Mouse (Mus musculus): ENCODE data around the gene Ipo8. TPM values are rescaled to one million over a fixed set of nuclear protein-coding genes. Genes with fewer than 3 reads are reported as not detected.

Ipo8 gene
- total RNA-seq, 2 experiments from 2014 or later, result 42.1 to 51.8 TPM

GRCm38 (mm10) chr6:148761475-148761874 lies 69.8 kb downstream of the Ipo8 start:
- no peak for DNase-seq (ENCODE audit: low spot score in 2 of 2)

DNA sequence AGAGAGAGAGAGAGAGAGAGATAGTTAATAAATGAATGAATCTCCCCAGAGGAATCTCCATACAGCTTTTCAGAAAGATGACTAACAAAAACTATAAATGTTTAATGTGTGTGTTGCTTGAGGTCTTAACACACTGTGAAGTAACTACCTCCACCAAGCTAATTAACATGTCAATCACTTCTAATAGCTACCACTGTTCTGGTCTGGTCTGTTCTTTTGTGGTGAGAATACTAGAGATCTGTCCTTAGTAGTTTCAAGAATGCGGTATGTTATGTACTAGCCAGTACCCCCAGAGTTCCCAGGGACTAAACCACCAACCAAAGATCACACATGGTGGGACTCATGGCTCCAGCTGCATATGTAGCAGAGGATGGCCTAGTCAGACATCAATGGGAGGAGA lies 74.7 kb downstream of the Ipo8 start:
- no peak for DNase-seq (ENCODE audit: low spot score in 2 of 2)

DNA sequence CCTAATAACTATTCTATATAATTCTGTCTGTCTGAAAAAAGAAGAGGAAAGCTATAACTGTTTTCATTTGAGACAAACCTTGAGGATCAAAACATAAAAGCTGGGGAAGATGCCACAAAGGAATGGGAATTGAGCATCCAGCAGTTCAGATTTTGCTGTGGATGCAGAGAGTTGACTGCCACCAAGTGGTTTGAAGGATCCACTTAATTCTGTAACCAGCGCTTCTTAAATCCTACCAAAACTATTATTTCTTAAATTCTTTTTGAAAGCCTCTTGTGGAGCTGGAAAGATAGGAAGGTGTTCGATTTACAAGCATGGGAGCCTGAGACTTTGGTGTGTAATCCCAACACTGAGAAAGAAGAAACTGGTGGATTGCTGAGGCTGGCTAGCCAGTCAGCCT lies 79.9 kb downstream of the Ipo8 start:
- DNase-seq (ENCODE audit: low spot score in 2 of 2), result no peak

- DNase-seq (ENCODE audit: low spot score in 2 of 2), result no peak
Measured at GRCm38 (mm10) chr6:148750183-148750582, 81.1 kb downstream of the Ipo8 start.

GRCm38 (mm10) chr6:148740521-148741226 lies 90.6 kb downstream of the Ipo8 start:
- DNase-seq (ENCODE audit: low spot score in 2 of 2), result no peak

GRCm38 (mm10) chr6:148736390-148736789 lies 94.9 kb downstream of the Ipo8 start:
- DNase-seq (ENCODE audit: low spot score in 2 of 2), result no peak

GRCm38 (mm10) chr6:148734012-148734411 lies 97.3 kb downstream of the Ipo8 start:
- DNase-seq (ENCODE audit: low spot score in 2 of 2), result no peak

DNA sequence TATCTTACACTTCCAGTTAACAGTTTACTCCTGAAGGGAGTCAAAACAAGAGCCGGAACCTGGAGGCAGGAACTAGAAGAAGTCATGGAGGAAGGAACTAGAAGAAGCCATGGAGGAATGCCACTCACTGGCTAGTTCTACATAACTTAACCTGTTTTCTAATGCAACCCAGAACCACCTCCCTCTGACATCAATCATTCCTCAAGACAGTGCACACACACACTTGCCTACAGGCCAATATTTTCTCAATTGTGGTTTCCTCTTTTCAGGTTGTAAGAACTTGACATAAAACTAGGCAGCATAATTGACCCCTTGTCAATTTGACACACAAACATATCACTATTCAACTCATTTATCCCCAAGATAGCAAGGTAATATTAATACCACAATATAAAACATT lies 98.3 kb downstream of the Ipo8 start:
- no peak for DNase-seq (ENCODE audit: low spot score in 2 of 2)

DNA sequence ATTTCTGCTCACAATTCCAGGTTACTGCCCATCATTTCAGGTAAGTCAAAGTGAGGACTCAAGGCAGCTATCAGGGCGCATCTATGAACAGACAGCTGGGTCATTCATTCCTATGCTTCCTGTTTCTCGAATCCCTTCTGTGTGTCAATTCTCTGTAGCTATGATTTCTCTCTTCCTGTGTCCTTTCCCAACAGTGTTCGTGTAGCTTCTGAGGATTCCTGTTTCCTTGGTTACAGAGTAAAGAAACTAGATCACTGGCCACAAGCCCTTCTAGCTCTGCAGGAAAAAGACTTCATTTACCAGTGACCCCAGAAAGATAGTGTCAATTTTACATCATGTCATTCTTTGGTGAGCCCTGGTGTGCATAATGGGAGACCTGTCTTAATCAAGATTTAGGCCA lies 102.7 kb downstream of the Ipo8 start:
- no peak for DNase-seq (ENCODE audit: low spot score in 2 of 2)

DNA sequence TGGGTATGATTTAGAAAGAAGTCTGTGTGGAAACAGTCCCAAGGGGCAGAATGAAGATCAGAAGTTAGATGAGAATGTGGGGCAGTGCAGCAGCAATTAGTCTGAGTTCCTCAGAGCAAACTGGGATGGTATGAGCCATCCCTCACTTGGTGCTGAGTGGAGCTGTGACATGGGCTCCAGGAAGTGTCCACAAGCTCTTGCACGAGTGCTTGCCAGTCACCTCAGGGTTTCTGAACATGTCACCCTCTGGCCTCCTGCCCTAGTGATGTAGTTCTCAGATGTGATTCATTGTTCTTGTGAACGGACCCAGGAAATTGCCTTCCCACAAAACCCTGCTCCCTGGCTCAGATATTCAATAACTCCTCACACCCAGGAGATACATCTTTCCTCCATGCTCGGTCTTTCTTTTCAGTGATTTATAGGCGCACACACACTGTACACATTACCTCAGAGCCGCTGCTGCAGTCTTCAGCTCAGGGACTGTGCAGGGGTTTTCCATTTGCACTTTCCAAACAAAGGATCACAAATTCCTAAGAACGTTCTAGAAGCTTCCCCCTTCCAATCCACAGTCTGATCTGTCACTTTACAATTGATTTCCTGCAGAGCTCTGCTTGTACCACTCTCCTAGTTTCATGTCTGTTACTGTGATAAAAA lies 103.3 kb downstream of the Ipo8 start:
- DNase-seq (ENCODE audit: low spot score in 2 of 2), result peak in 1 of 2 experiments; percentile 29

DNA sequence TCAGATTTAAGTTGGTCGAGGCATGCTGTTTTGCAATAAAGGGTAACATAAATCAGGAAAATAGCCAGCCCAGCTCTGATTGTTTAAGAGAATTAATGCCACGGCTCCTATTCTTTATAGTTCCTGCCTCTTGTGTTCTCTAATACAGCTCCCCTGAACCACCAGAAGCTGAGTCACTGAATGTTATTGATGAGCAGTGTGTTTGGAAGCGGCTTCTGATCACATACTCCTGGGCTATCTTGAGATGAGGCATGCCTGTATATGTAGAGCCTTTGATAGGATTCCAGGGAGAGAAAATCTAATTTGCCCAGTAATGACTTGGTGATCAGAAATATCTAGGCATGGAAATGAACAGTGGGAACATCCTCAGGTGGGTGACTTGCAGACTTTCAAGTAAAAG lies 106.8 kb downstream of the Ipo8 start:
- DNase-seq (ENCODE audit: low spot score in 2 of 2), result no peak

Other genes starting within 250 kb of the Ipo8 start
- 10 to 100 TPM; 10.1 to 10.3 TPM for gene Caprin2, start 64.8 kb upstream of the Ipo8 start, total RNA-seq (2021)
- 10 to 100 TPM in 1 of 2 experiments, 1 to 10 TPM in 1; 9.9 to 26.5 TPM for gene Sinhcaf, start 115.0 kb upstream of the Ipo8 start, total RNA-seq (2021)